Mouse (Mus musculus): ENCODE data around the gene Mia2. TPM values are rescaled to one million over a fixed set of nuclear protein-coding genes. Genes with fewer than 3 reads are reported as not detected.
A peak's percentile ranks its signal among the peaks of the same experiment; 100 is the strongest.
"Not testable (repeated sequence)": the region's sequence is repeated elsewhere in the genome, so short reads cannot be mapped to it uniquely, and the experiment has no call there.

Mia2 gene
- polyA plus RNA-seq (2015; fragmentation: Nextera tagmentation; extraction: Ambion mirVana) = 28.5 and 35.2 TPM in 2 replicates

DNA sequence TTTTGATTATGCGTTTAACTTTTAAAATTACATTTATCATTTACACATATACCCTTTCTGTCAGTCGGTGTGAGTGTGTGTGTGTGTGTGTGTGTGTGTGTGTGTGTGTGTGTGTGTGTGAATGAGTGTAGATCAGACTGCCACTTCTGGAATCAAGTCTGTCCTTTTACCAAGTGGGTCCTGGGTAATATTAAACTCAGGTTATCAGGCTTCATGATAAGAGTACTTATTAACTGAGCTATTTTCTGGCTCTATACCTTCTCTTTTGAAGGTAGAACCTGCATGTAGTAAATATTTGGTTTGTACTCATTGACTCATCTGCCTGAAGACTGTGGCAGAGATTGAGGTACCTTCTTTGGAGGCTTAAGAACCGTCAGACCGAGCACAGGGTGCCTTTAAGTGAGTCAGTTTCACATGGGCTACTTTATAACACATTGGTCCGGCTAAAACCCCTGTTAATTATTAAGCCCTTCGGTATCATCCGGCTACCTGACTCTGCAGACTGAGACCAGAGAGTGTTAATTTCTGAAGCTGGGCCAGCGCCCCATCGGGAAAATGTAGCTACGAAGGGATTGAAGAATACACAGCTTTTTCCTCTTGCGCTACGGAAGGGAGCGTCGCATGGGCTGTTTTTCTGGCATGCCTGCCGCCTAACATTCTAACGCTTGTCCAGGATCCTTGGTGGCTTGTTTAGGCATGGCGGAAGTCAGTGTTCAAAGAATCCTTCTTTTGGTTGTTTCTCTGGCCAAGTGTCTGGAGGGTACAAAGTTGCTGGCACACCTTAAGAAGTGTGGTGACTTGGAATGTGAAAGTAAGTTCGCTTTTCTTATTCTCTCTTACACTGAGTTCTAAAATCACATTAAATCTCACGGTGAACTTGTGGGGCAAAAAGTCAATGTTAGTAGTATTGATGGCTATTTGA is at the start of gene Mia2:
Gene Mia2 (plus strand): TSS at position 696 of the 922 bp plus-strand sequence.
- ATAC-seq = no peak
- H3K4me3 ChIP-seq (ENCODE audit: low read depth, low read length) = no peak within 1 kb of the TSS
- H3K9ac ChIP-seq (ENCODE audit: low read depth, low read length) = no peak within 1 kb of the TSS
- no peak within 1 kb of the TSS for H3K4me2 ChIP-seq (ENCODE audit: low read length)
- H3K9me3 ChIP-seq (replicated peaks; ENCODE audit: control insufficient read depth, low read length, poor library complexity, severe bottlenecking) = no peaks in the 10 kb centered on the region
- H3K27ac ChIP-seq (ENCODE audit: low read length) = no peak within 1 kb of the TSS
- no peaks in the 10 kb centered on the region for H3K27me3 ChIP-seq (ENCODE audit: control insufficient read depth, insufficient read depth, low read depth, low read length)
- no peaks in the 10 kb centered on the region for H3K36me3 ChIP-seq (ENCODE audit: control insufficient read depth, insufficient read depth, low read length)
- 87% methylated on average over 19 of the region's 19 CpGs for WGBS
- H3K4me1 ChIP-seq (ENCODE audit: control insufficient read depth, insufficient read depth, low read length) = no peaks in the 10 kb centered on the region

DNA sequence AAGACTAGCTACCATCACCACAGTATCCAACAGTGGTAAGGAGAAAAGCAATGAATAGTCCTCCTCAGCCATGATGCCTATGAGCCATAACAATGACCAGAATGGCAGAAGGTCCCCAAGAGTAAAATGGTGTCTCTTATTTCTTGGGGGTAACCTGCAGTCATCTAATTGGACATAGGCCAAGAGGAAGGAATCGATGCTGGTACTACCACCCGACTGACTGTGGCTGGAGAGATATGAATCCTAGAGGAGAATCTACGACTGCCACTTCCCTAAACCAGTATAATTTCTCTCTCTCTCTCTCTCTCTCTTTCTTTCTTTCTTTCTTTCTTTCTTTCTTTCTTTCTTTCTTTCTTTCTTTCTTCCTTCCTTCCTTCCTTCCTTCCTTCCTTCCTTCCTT is 43.1 kb upstream of the Mia2 start:
- Histone ChIP-seq H3K36me3 (ENCODE audit: control insufficient read depth, insufficient read depth, low read length) (peaks cover 4% of the 10 kb centered on the region; the same call in 1 of the 2 replicates), H3K27me3 (ENCODE audit: control insufficient read depth, insufficient read depth, low read depth, low read length) (no peaks in the 10 kb centered on the region), H3K4me1 (ENCODE audit: control insufficient read depth, insufficient read depth, low read length) (no peaks in the 10 kb centered on the region; the same call in 1 of the 2 replicates), H3K27ac (ENCODE audit: low read length) (no peak overlapping the region), H3K9me3 (replicated peaks; ENCODE audit: control insufficient read depth, low read length, poor library complexity, severe bottlenecking) (no peaks in the 10 kb centered on the region), H3K9ac (ENCODE audit: low read depth, low read length) (no peak overlapping the region), H3K4me3 (ENCODE audit: low read depth, low read length) (no peak overlapping the region), H3K4me2 (ENCODE audit: low read length) (no peak overlapping the region)
- ATAC-seq = no peak
- 95% methylated on average over 3 of the region's 3 CpGs for WGBS

- no peak for ATAC-seq
- H3K9me3 ChIP-seq (replicated peaks; ENCODE audit: control insufficient read depth, low read length, poor library complexity, severe bottlenecking) = no peaks in the 10 kb centered on the region
- 89% methylated on average over 5 of the region's 5 CpGs for WGBS
- no peak overlapping the region for H3K4me3 ChIP-seq (ENCODE audit: low read depth, low read length)
- H3K27ac ChIP-seq (ENCODE audit: low read length) = no peak overlapping the region
- peaks cover 4% of the 10 kb centered on the region; the same call in 1 of the 2 replicates for H3K36me3 ChIP-seq (ENCODE audit: control insufficient read depth, insufficient read depth, low read length)
- H3K9ac ChIP-seq (ENCODE audit: low read depth, low read length) = no peak overlapping the region
- H3K4me2 ChIP-seq (ENCODE audit: low read length) = no peak overlapping the region
- peaks cover 4% of the 10 kb centered on the region for H3K4me1 ChIP-seq (ENCODE audit: control insufficient read depth, insufficient read depth, low read length)
- H3K27me3 ChIP-seq (ENCODE audit: control insufficient read depth, insufficient read depth, low read depth, low read length) = no peaks in the 10 kb centered on the region
Measured at GRCm38 (mm10) chr12:59053166-59053565, 42.4 kb upstream of the Mia2 start.

DNA sequence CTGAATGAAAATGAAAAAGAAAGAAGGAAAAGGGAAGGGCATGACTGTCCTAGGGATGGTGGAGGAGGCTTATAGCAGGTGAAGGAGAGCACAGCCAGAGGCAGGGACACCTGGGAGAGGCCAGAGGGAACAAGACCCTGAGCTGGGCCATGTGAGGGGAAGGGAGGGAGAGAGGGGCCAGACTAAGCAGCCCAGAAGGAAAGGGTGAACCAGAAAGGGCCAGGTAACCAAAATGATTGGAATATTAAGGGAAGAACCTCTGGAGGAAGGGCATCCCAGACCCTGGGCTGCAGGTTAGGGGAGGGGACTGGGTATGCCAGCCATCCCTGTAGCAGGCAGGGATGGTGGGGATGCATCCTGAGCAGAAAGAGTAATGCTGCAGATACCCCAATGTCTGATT is 41.6 kb upstream of the Mia2 start:
- ATAC-seq = no peak
- no peak overlapping the region for H3K9ac ChIP-seq (ENCODE audit: low read depth, low read length)

DNA sequence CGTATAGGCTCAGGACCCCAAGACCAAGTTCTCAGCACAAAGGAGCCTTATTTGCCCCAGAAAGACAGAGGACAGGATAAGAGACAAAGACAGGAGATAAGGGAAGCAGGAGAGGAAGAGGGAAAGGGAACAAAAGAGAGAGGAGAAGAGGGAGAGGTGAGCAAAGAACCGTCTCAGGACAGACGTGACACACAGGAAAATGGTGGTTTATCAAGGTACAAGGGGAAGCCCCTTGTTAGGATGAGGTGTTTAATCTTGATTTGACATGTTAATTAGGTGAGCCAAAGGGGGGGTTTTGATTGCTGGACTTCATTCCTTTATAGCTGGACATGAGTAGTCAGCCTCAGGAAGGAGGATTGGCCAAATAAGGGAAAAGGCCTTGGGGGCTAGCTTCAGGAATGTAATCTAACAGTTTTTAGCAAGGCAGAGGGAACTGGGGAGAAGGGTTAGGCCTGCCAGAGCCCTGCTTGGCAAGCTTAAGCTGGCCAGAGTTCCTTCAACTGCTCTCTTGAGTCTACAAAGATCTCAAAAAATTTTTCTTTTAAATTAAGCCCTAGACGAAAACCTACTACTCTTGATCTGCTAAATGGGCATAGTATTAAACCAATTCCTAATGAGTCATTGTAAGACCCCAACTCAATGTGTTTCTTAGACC is 40.3 kb upstream of the Mia2 start:
- Histone ChIP-seq H3K4me2 (ENCODE audit: low read length) (no peak overlapping the region), H3K27ac (ENCODE audit: low read length) (no peak overlapping the region), H3K4me1 (ENCODE audit: control insufficient read depth, insufficient read depth, low read length) (peaks cover 26% of the 10 kb centered on the region), H3K4me3 (ENCODE audit: low read depth, low read length) (no peak overlapping the region), H3K36me3 (ENCODE audit: control insufficient read depth, insufficient read depth, low read length) (peaks cover 4% of the 10 kb centered on the region; the same call in 1 of the 2 replicates), H3K9ac (ENCODE audit: low read depth, low read length) (no peak overlapping the region), H3K27me3 (ENCODE audit: control insufficient read depth, insufficient read depth, low read depth, low read length) (no peaks in the 10 kb centered on the region), H3K9me3 (replicated peaks; ENCODE audit: control insufficient read depth, low read length, poor library complexity, severe bottlenecking) (no peaks in the 10 kb centered on the region)
- WGBS = 90% methylated on average over 4 of the region's 4 CpGs
- ATAC-seq = no peak

More for the DNA sequence above, 41.6 kb upstream of the Mia2 start:
- no peak overlapping the region for H3K4me2 ChIP-seq (ENCODE audit: low read length)
- no peak overlapping the region for H3K4me3 ChIP-seq (ENCODE audit: low read depth, low read length)
- H3K27me3 ChIP-seq (ENCODE audit: control insufficient read depth, insufficient read depth, low read depth, low read length) = no peaks in the 10 kb centered on the region
- H3K4me1 ChIP-seq (ENCODE audit: control insufficient read depth, insufficient read depth, low read length) = peaks cover 12% of the 10 kb centered on the region
- peaks cover 4% of the 10 kb centered on the region; the same call in 1 of the 2 replicates for H3K36me3 ChIP-seq (ENCODE audit: control insufficient read depth, insufficient read depth, low read length)
- no peak overlapping the region for H3K27ac ChIP-seq (ENCODE audit: low read length)
- H3K9me3 ChIP-seq (replicated peaks; ENCODE audit: control insufficient read depth, low read length, poor library complexity, severe bottlenecking) = no peaks in the 10 kb centered on the region

GRCm38 (mm10) chr12:59056222-59056621 is 39.4 kb upstream of the Mia2 start:
- no peak overlapping the region for H3K4me3 ChIP-seq (ENCODE audit: low read depth, low read length)
- no peaks in the 10 kb centered on the region for H3K9me3 ChIP-seq (replicated peaks; ENCODE audit: control insufficient read depth, low read length, poor library complexity, severe bottlenecking)
- H3K36me3 ChIP-seq (ENCODE audit: control insufficient read depth, insufficient read depth, low read length) = peaks cover 4% of the 10 kb centered on the region; the same call in 1 of the 2 replicates
- ATAC-seq = no peak
- 98% methylated on average over 11 of the region's 11 CpGs for WGBS
- H3K4me1 ChIP-seq (ENCODE audit: control insufficient read depth, insufficient read depth, low read length) = peaks cover 27% of the 10 kb centered on the region
- H3K9ac ChIP-seq (ENCODE audit: low read depth, low read length) = no peak overlapping the region
- H3K27me3 ChIP-seq (ENCODE audit: control insufficient read depth, insufficient read depth, low read depth, low read length) = no peaks in the 10 kb centered on the region
- H3K27ac ChIP-seq (ENCODE audit: low read length) = no peak overlapping the region
- H3K4me2 ChIP-seq (ENCODE audit: low read length) = no peak overlapping the region

DNA sequence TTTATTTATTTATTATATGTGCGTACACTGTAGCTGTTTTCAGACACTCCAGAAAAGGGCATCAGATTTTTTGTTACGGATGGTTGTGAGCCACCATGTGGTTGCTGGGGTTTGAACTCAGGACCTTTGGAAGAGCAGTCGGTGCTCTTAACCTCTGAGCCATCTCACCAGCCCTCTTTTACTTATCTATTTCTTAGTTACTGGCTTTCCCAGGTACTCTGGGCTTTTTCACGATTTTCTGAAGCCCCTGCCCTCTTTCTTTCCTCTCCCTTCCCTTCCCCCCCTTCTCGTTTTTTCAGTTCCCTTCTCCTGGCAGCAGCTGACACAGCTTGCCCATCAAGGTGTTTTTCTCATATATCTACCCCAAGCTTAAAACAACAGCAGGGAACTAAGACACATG is 37.4 kb upstream of the Mia2 start:
- WGBS = 91% methylated on average over 5 of the region's 5 CpGs

DNA sequence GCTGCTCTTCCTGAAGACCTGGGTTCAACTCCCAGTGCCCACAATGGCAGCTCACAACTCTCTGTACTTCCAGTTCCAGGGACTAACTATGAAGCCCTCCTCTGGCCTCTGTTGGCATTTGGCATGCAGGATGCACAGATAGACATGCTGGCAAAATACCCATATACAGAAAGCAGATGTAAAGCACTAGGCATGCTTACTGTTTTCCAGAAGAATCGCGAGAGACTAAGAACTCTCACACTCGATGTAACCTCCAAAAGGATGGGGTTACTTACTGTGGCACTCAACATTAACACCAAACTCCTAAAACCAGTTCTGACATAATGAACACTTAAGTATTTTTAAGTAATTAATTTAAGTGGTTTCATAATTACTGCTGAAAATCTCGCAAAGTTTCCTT is 35.3 kb upstream of the Mia2 start:
- H3K4me3 ChIP-seq (ENCODE audit: low read depth, low read length) = peak overlapping the region; percentile 79
- peak overlapping the region; percentile 80 for H3K4me2 ChIP-seq (ENCODE audit: low read length)
- H3K27ac ChIP-seq (ENCODE audit: low read length) = peak overlapping the region; percentile 97; the same call in 1 of the 2 replicates
- ATAC-seq = no peak
- 59% methylated on average over 4 of the region's 4 CpGs for WGBS
- H3K9me3 ChIP-seq (replicated peaks; ENCODE audit: control insufficient read depth, low read length, poor library complexity, severe bottlenecking) = no peaks in the 10 kb centered on the region
- H3K36me3 ChIP-seq (ENCODE audit: control insufficient read depth, insufficient read depth, low read length) = peaks cover 4% of the 10 kb centered on the region; the same call in 1 of the 2 replicates
- H3K27me3 ChIP-seq (ENCODE audit: control insufficient read depth, insufficient read depth, low read depth, low read length) = no peaks in the 10 kb centered on the region
- peak overlapping the region; percentile 96 for H3K9ac ChIP-seq (ENCODE audit: low read depth, low read length)
- H3K4me1 ChIP-seq (ENCODE audit: control insufficient read depth, insufficient read depth, low read length) = peaks cover 27% of the 10 kb centered on the region

More for the DNA sequence above, 37.4 kb upstream of the Mia2 start:
- H3K4me1 ChIP-seq (ENCODE audit: control insufficient read depth, insufficient read depth, low read length) = peaks cover 27% of the 10 kb centered on the region
- not testable (repeated sequence) for ATAC-seq; H3K9me3 ChIP-seq (replicated peaks; ENCODE audit: control insufficient read depth, low read length, poor library complexity, severe bottlenecking); H3K4me3 ChIP-seq (ENCODE audit: low read depth, low read length); H3K27me3 ChIP-seq (ENCODE audit: control insufficient read depth, insufficient read depth, low read depth, low read length); H3K4me2 ChIP-seq (ENCODE audit: low read length); H3K36me3 ChIP-seq (ENCODE audit: control insufficient read depth, insufficient read depth, low read length); H3K27ac ChIP-seq (ENCODE audit: low read length); H3K9ac ChIP-seq (ENCODE audit: low read depth, low read length)
